Mouse (Mus musculus) forebrain, embryonic 12.5 days (tissue): ENCODE data around the gene Syt3. TPM values are rescaled to one million over a fixed set of nuclear protein-coding genes. Genes with fewer than 3 reads are reported as not detected.

ENCODE experiments used
- ATAC-seq: fragments of 200-750 bp; cut with Nextera tagmentation; 2 replicates; pipeline ENCODE4 v1.8.0; 2017; ENCODE audit warnings: moderate TSS enrichment; ENCODE audit not compliant: low FRiP score
- H3K27ac ChIP-seq: fragments of 300-500 bp; sonication (generic); 2 replicates; pipeline ENCODE4 v1.5.1; 2016; ENCODE audit warnings: mild to moderate bottlenecking
- H3K27me3 ChIP-seq: fragments of 300-500 bp; sonication (generic); 2 replicates; pipeline ENCODE4 v1.6.1; 2016; ENCODE audit warnings: mild to moderate bottlenecking
- H3K36me3 ChIP-seq: fragments of 300-500 bp; sonication (generic); replicated peaks from 2 replicates; pipeline ENCODE4 v1.6.1; 2016; ENCODE audit warnings: mild to moderate bottlenecking
- H3K4me1 ChIP-seq: fragments of 300-500 bp; sonication (generic); 2 replicates; pipeline ENCODE4 v1.6.1; 2016
- H3K4me2 ChIP-seq: fragments of 300-500 bp; sonication (generic); 2 replicates; pipeline ENCODE4 v1.6.1; 2016; ENCODE audit warnings: mild to moderate bottlenecking, moderate library complexity
- H3K4me3 ChIP-seq: fragments of 300-500 bp; sonication (generic); replicated peaks from 2 replicates; pipeline ENCODE4 v1.5.1; 2016; ENCODE audit warnings: mild to moderate bottlenecking
- H3K9ac ChIP-seq: fragments of 300-500 bp; sonication (generic); 2 replicates; pipeline ENCODE4 v1.6.1; 2016; ENCODE audit warnings: mild to moderate bottlenecking
- H3K9me3 ChIP-seq: fragments of 300-500 bp; sonication (generic); 2 replicates; pipeline ENCODE4 v1.6.1; 2016
- WGBS: fragments of 180-500 bp; shearing (Covaris S2); methylation state at CpG from one replicate; pipeline ENCODE4 v1.1.7; 2016; 5-methylcytosine and 5-hydroxymethylcytosine counted together
- polyA plus RNA-seq: library from polyadenylated mRNA; unstranded; fragments of >200 nt; fragmentation: Nextera tagmentation; extraction: Ambion mirVana; gene quantifications from 2 replicates; pipeline ENCODE4 v1.2.1, GENCODE M21; 2016

Gene Syt3
- polyA plus RNA-seq, 1 experiment from 2014 or later: 6.6 TPM

GRCm38 (mm10) chr7:44442407-44442821, 58.5 kb downstream of the Syt3 start:
- under 1% methylated on average over 13 of the region's 14 CpGs for WGBS
- H3K9me3 ChIP-seq: no peaks in the 10 kb centered on the region
- ATAC-seq: peak; percentile 47

GRCm38 (mm10) chr7:44443268-44444173, 59.6 kb downstream of the Syt3 start:
- peaks cover 37% of the 10 kb centered on the region for H3K36me3 ChIP-seq
- 9% methylated on average over 20 of the region's 20 CpGs for WGBS
- no peaks in the 10 kb centered on the region for H3K9me3 ChIP-seq
- H3K4me2 ChIP-seq: peak overlapping the region; percentile 89
- peak overlapping the region; percentile 66 for H3K4me3 ChIP-seq
- peaks cover 5% of the 10 kb centered on the region for H3K27me3 ChIP-seq
- peak overlapping the region; percentile 97 for H3K27ac ChIP-seq
- peaks cover 53% of the 10 kb centered on the region for H3K4me1 ChIP-seq
- peak overlapping the region; percentile 95 for H3K9ac ChIP-seq
- peak; percentile 53 for ATAC-seq

More at GRCm38 (mm10) chr7:44442407-44442821, 58.5 kb downstream of the Syt3 start:
- Histone ChIP-seq H3K4me1 (peaks cover 58% of the 10 kb centered on the region), H3K36me3 (peaks cover 25% of the 10 kb centered on the region), H3K27me3 (peaks cover 5% of the 10 kb centered on the region), H3K9ac (peak overlapping the region; percentile 95), H3K4me2 (peak overlapping the region; percentile 89), H3K27ac (peak overlapping the region; percentile 97), H3K4me3 (peak overlapping the region; percentile 66)

- peak overlapping the region; percentile 66 for H3K4me3 ChIP-seq
Observed at GRCm38 (mm10) chr7:44444886-44445527, 61.1 kb downstream of the Syt3 start.

DNA sequence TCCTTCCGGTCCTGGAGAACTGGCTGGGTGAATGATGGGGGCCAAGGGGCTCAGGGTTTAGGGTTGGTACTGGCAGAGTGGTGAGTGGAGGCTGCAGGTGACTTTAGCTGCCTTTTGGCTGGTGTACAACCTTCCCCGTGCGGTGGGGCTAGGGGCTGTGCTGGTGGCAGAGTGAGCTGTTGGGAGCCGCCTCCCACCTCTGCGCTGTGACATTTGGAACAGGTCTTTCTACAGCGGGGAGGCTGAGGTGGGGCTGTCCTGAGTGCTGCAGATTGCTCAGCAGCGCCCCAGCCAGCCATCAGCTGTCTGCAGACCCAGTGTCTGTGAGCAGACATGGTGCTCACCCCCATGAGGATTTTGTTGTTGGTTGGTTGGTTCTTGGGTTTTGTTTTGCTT, 61.6 kb downstream of the Syt3 start:
- WGBS: 55% methylated on average over 7 of the region's 7 CpGs
- no peak for ATAC-seq
- no peaks in the 10 kb centered on the region for H3K9me3 ChIP-seq
- peaks cover 5% of the 10 kb centered on the region for H3K27me3 ChIP-seq
- 0 out of 2 replicates have a peak overlapping the region, but pooled peaks have one; percentile 25 for H3K27ac ChIP-seq
- H3K36me3 ChIP-seq: peaks cover 57% of the 10 kb centered on the region
- peak overlapping the region; percentile 66; the same call in 1 of the 2 replicates for H3K4me3 ChIP-seq
- H3K4me2 ChIP-seq: peak overlapping the region; percentile 89
- peaks cover 53% of the 10 kb centered on the region for H3K4me1 ChIP-seq
- peak overlapping the region; percentile 53; the same call in 1 of the 2 replicates for H3K9ac ChIP-seq

More at GRCm38 (mm10) chr7:44444886-44445527, 61.1 kb downstream of the Syt3 start:
- 41% methylated on average over 29 of the region's 29 CpGs for WGBS
- H3K27ac ChIP-seq: 0 out of 2 replicates have a peak overlapping the region, but pooled peaks have one; percentile 37
- H3K4me2 ChIP-seq: peak overlapping the region; percentile 89
- peaks cover 53% of the 10 kb centered on the region for H3K4me1 ChIP-seq
- peaks cover 5% of the 10 kb centered on the region for H3K27me3 ChIP-seq
- no peaks in the 10 kb centered on the region for H3K9me3 ChIP-seq
- H3K9ac ChIP-seq: peak overlapping the region; percentile 53
- no peak for ATAC-seq
- peaks cover 51% of the 10 kb centered on the region for H3K36me3 ChIP-seq

GRCm38 (mm10) chr7:44446070-44446855, 62.4 kb downstream of the Syt3 start:
- Histone ChIP-seq H3K27ac (no peak overlapping the region), H3K4me3 (no peak overlapping the region), H3K27me3 (peaks cover 5% of the 10 kb centered on the region), H3K9ac (peak overlapping the region; percentile 7; the same call in 1 of the 2 replicates), H3K4me2 (peak overlapping the region; percentile 89), H3K9me3 (no peaks in the 10 kb centered on the region), H3K36me3 (peaks cover 60% of the 10 kb centered on the region), H3K4me1 (peaks cover 51% of the 10 kb centered on the region)
- 73% methylated on average over 12 of the region's 12 CpGs for WGBS
- ATAC-seq: no peak

Other genes with a start within 250 kb of the Syt3 start
- gene Klk1b16, start 247.3 kb upstream of the Syt3 start, polyA plus RNA-seq: not detected in 2 replicates
- gene Klk1b24, start 195.9 kb upstream of the Syt3 start, polyA plus RNA-seq: not detected in 2 replicates
- not detected in 2 replicates for gene Klk1b3, start 185.9 kb upstream of the Syt3 start, polyA plus RNA-seq
- not detected in 2 replicates for gene Klk1b4, start 176.7 kb upstream of the Syt3 start, polyA plus RNA-seq
- gene Klk1b5, start 168.2 kb upstream of the Syt3 start, polyA plus RNA-seq: not detected in 2 replicates
- not detected in 2 replicates for gene Klk1, start 158.7 kb upstream of the Syt3 start, polyA plus RNA-seq
- gene Gm36864, start 147.9 kb upstream of the Syt3 start, polyA plus RNA-seq: not detected in 2 replicates
- gene 1700028J19Rik, start 137.4 kb upstream of the Syt3 start, polyA plus RNA-seq: 1.1 and 1.3 TPM in 2 replicates
- 195 and 203 TPM in 2 replicates for gene 2410002F23Rik, start 137.4 kb upstream of the Syt3 start, polyA plus RNA-seq
- gene Acp4, start 126.7 kb upstream of the Syt3 start, polyA plus RNA-seq: 0.11 and 0.17 TPM in 2 replicates
- not detected in 2 replicates for gene Gm15517, start 122.7 kb upstream of the Syt3 start, polyA plus RNA-seq
- 2.5 and 2.9 TPM in 2 replicates for gene Clec11a, start 77.2 kb upstream of the Syt3 start, polyA plus RNA-seq
- gene Shank1, start 73.8 kb upstream of the Syt3 start, polyA plus RNA-seq: 7.7 and 8.0 TPM in 2 replicates
- 0.86 and 1.5 TPM in 2 replicates for gene 1700008O03Rik, start 1.7 kb downstream of the Syt3 start, polyA plus RNA-seq
- gene Lrrc4b, start 44.9 kb downstream of the Syt3 start, polyA plus RNA-seq: 10.6 and 12.0 TPM in 2 replicates
- gene Aspdh, start 81.3 kb downstream of the Syt3 start, polyA plus RNA-seq: 4.8 TPM in 2 replicates
- 47.2 and 56.8 TPM in 2 replicates for gene Josd2, start 83.9 kb downstream of the Syt3 start, polyA plus RNA-seq
- 121 and 125 TPM in 2 replicates for gene Emc10, start 112.4 kb downstream of the Syt3 start, polyA plus RNA-seq
- gene Fam71e1, start 112.5 kb downstream of the Syt3 start, polyA plus RNA-seq: 29.8 and 34.2 TPM in 2 replicates
- gene Mybpc2, start 140.6 kb downstream of the Syt3 start, polyA plus RNA-seq: 0.13 and 0.17 TPM in 2 replicates
- not detected in 2 replicates for gene Spib, start 148.0 kb downstream of the Syt3 start, polyA plus RNA-seq
- gene Pold1, start 164.7 kb downstream of the Syt3 start, polyA plus RNA-seq: 111 and 126 TPM in 2 replicates
- gene Nr1h2, start 169.8 kb downstream of the Syt3 start, polyA plus RNA-seq: 72.7 and 73.5 TPM in 2 replicates
- gene Napsa, start 188.3 kb downstream of the Syt3 start, polyA plus RNA-seq: 0.38 and 0.51 TPM in 2 replicates
- gene Kcnc3, start 206.6 kb downstream of the Syt3 start, polyA plus RNA-seq: 1.7 and 1.9 TPM in 2 replicates